Mouse (Mus musculus) layer of hippocampus, adult 11-12 months (tissue): Measurements from ENCODE around the gene Igfbp6.
"Not testable (repeated sequence)": the region's sequence is repeated elsewhere in the genome, so short reads cannot be mapped to it uniquely, and the experiment has no call there.

Experiments
- DNase-seq: peaks from one replicate; pipeline ENCODE4 v3.0.0; 2022; ENCODE audit warnings: low spot score

Igfbp6 gene

GRCm38 (mm10) chr15:102136129-102136758 lies 7.9 kb upstream of the Igfbp6 start, which contains the start of gene Spryd3:
TSS of gene Spryd3 (minus strand) at chr15:102136234.
- DNase-seq, result peak; percentile 98

GRCm38 (mm10) chr15:102141120-102141519 lies 3.0 kb upstream of the Igfbp6 start:
- no peak for DNase-seq

GRCm38 (mm10) chr15:102142914-102143912 lies 949 bp upstream of the Igfbp6 start:
- no peak for DNase-seq

GRCm38 (mm10) chr15:102144726-102145125 lies 564 bp downstream of the Igfbp6 start:
- no peak for DNase-seq

GRCm38 (mm10) chr15:102145330-102145729 lies 1.2 kb downstream of the Igfbp6 start:
- DNase-seq, result no peak

GRCm38 (mm10) chr15:102146089-102146488 lies 1.9 kb downstream of the Igfbp6 start:
- no peak for DNase-seq

GRCm38 (mm10) chr15:102146882-102147281 lies 2.7 kb downstream of the Igfbp6 start:
- DNase-seq, result peak; percentile 47

GRCm38 (mm10) chr15:102147674-102148402 lies 3.7 kb downstream of the Igfbp6 start:
- no peak for DNase-seq

- DNase-seq, result no peak
Measured at GRCm38 (mm10) chr15:102149561-102149960, 5.4 kb downstream of the Igfbp6 start.

- peak; percentile 34 for DNase-seq
Measured at GRCm38 (mm10) chr15:102150301-102151135, 6.4 kb downstream of the Igfbp6 start, which contains the start of gene Soat2. TSS of gene Soat2 (plus strand) at chr15:102150526.

- DNase-seq, result no peak
Measured at GRCm38 (mm10) chr15:102152646-102153045, 8.5 kb downstream of the Igfbp6 start.

- DNase-seq, result not testable (repeated sequence)
Measured at GRCm38 (mm10) chr15:102155006-102155405, 10.8 kb downstream of the Igfbp6 start.

- DNase-seq, result no peak
Measured at GRCm38 (mm10) chr15:102156836-102157235, 12.7 kb downstream of the Igfbp6 start.

GRCm38 (mm10) chr15:102160415-102161060 lies 16.4 kb downstream of the Igfbp6 start:
- DNase-seq, result no peak

- DNase-seq, result no peak
Measured at GRCm38 (mm10) chr15:102163900-102164693, 19.9 kb downstream of the Igfbp6 start.

GRCm38 (mm10) chr15:102165468-102166100 lies 21.4 kb downstream of the Igfbp6 start:
- no peak for DNase-seq

GRCm38 (mm10) chr15:102167620-102168021 lies 23.5 kb downstream of the Igfbp6 start:
- no peak for DNase-seq

- DNase-seq, result no peak
Measured at GRCm38 (mm10) chr15:102169064-102169463, 24.9 kb downstream of the Igfbp6 start.

- no peak for DNase-seq
Measured at GRCm38 (mm10) chr15:102173581-102173980, 29.4 kb downstream of the Igfbp6 start.
